Mouse (Mus musculus) C2C12 (cell line): Measurements from ENCODE around the gene Pigc.

Experiments
- CEBPB ChIP-seq: IDR thresholded peaks from one replicate; pipeline ENCODE4 v1.6.1; 2011; ENCODE audit warnings: low read depth, mild to moderate bottlenecking, control low read depth, moderate library complexity
- CTCF ChIP-seq: IDR thresholded peaks from one replicate; pipeline ENCODE4 v1.5.1; 2011; ENCODE audit not compliant: control insufficient read depth, insufficient read depth, insufficient read length
- FOSL1 ChIP-seq: IDR thresholded peaks from one replicate; pipeline ENCODE4 v1.8.0; 2011; ENCODE audit warnings: mild to moderate bottlenecking, low read length; ENCODE audit not compliant: poor library complexity, insufficient read depth, severe bottlenecking
- MAX ChIP-seq: IDR thresholded peaks from one replicate; pipeline ENCODE4 v1.6.1; 2011; ENCODE audit warnings: mild to moderate bottlenecking, control low read depth
- MYOD1 ChIP-seq: IDR thresholded peaks from one replicate; pipeline ENCODE4 v1.6.1; 2011; ENCODE audit warnings: low read depth; ENCODE audit not compliant: control insufficient read depth, insufficient read length
- MYOG ChIP-seq: IDR thresholded peaks from one replicate; pipeline ENCODE4 v1.6.1; 2011; ENCODE audit not compliant: control insufficient read depth, insufficient read length; ENCODE audit errors: extremely low read depth
- USF1 ChIP-seq: IDR thresholded peaks from one replicate; pipeline ENCODE4 v1.6.1; 2011; ENCODE audit warnings: low read depth, mild to moderate bottlenecking, control low read depth, moderate library complexity

DNA sequence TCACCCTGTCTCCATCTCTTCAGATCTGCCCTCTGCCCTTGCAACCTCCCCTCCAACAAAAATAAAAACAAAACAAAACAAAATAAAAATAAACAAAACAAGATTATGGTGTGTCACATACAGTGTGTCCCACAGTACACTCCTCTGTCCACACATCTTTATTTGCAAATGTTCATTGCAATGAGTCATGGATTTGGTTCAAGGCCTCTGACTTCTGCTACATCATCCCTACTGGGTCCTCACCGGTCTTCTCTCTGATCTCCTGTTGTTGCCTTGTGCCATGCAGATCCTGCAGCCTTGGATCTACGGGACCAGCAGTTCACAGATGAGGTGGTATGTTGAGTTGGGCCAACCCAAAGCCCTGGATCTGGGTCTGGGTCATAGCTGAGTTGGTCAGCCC is 49.4 kb upstream of the Pigc start:
- TF ChIP-seq CTCF (no peak), MAX (no peak), MYOG (no peak), MYOD1 (no peak), FOSL1 (no peak), USF1 (no peak), CEBPB (no peak)
